Mouse (Mus musculus): Measurements from ENCODE around the gene Kcnj6.

The Kcnj6 gene

GRCm38 (mm10) chr16:94720476-94721153 is 276.9 kb downstream of the Kcnj6 start:
- no peak for DNase-seq (ENCODE audit: low spot score in 2 of 2)

- no peak for DNase-seq (ENCODE audit: low spot score in 2 of 2)
These were observed 278.0 kb downstream of the Kcnj6 start for GRCm38 (mm10) chr16:94719488-94719887.

GRCm38 (mm10) chr16:94718919-94719318 is 278.6 kb downstream of the Kcnj6 start:
- no peak for DNase-seq (ENCODE audit: low spot score in 2 of 2)

GRCm38 (mm10) chr16:94717051-94717450 is 280.4 kb downstream of the Kcnj6 start:
- DNase-seq (ENCODE audit: low spot score in 2 of 2): no peak

- DNase-seq (ENCODE audit: low spot score in 2 of 2): no peak
These were observed 283.0 kb downstream of the Kcnj6 start for GRCm38 (mm10) chr16:94714483-94714882.

- peak; percentile 66 to 74 for DNase-seq (ENCODE audit: low spot score in 2 of 2)
These were observed 283.9 kb downstream of the Kcnj6 start for GRCm38 (mm10) chr16:94713480-94714094.

- DNase-seq (ENCODE audit: low spot score in 2 of 2): no peak
These were observed 295.5 kb downstream of the Kcnj6 start for GRCm38 (mm10) chr16:94701971-94702370.

GRCm38 (mm10) chr16:94701141-94701540 is 296.4 kb downstream of the Kcnj6 start:
- no peak for DNase-seq (ENCODE audit: low spot score in 2 of 2)

All from frontal cortex, postnatal 14 days (tissue).